10 mouse cellular contexts compared by ENCODE assay signal in genomic region chr7:3262789-3263188, GRCm38 (mm10). TPM values are rescaled to one million over a fixed set of nuclear protein-coding genes. Genes with fewer than 3 reads are reported as not detected.
DNase-seq lines count a peak whose midpoint lies in the region; ATAC-seq and TF ChIP-seq lines count a peak whose summit lies in the region.
"Had no signal": no experiment of that assay in that cellular context is flagged by ENCODE, and none has a peak within 500 bp of the region (broad histone marks: within the 10 kb centered on the region; RNA-seq: fewer than 3 reads in every experiment).

No protein-coding gene starts in this region.

- H3K27me3 ChIP-seq in heart, adult 2 months (ENCODE audit: control insufficient read depth, insufficient read depth, low read length), result no peaks in the 10 kb centered on the region
- H3K27me3 ChIP-seq in G1E (ENCODE audit: insufficient read depth, low read length), result no peaks in the 10 kb centered on the region; the same call in 1 of the 2 replicates

- no peaks in the 10 kb centered on the region for H3K79me2 ChIP-seq in heart, adult 2 months (replicated peaks; ENCODE audit: control insufficient read depth, insufficient read depth, low read length)

- TF ChIP-seq POLR2A in heart, adult 2 months (IDR thresholded peaks at IDR 0.05; ENCODE audit: insufficient read depth, low read depth, low read length), result no peak
- TF ChIP-seq POLR2A in cortical plate, adult 2 months (IDR thresholded peaks at IDR 0.05; ENCODE audit: extremely low read depth, insufficient read depth, low read length), result no peak

- no peak overlapping the region for H3K4me3 ChIP-seq in heart, adult 2 months
- H3K4me3 ChIP-seq in G1E (ENCODE audit: low read depth, low read length), result no peak overlapping the region
- no peak overlapping the region for H3K4me3 ChIP-seq in cortical plate, adult 2 months (ENCODE audit: insufficient read depth, low read length)
- H3K4me3 ChIP-seq: stomach, embryonic 15.5 days had no signal

- H3K36me3 ChIP-seq in heart, adult 2 months (ENCODE audit: control insufficient read depth, insufficient read depth, low read length), result no peaks in the 10 kb centered on the region
- no peaks in the 10 kb centered on the region for H3K36me3 ChIP-seq in G1E (replicated peaks)
- H3K36me3 ChIP-seq: stomach, embryonic 15.5 days had no signal

- DNase-seq in heart, adult 2 months, result peak; percentile 29 to 60
- DNase-seq in heart, postnatal 25 days (ENCODE audit: low spot score), result no peak
- DNase-seq in 416B (ENCODE audit: low read depth) (peak; percentile 61), G1E (ENCODE audit: low spot score) (no peak)

- TF ChIP-seq EP300 in heart, adult 2 months (IDR thresholded peaks at IDR 0.05; ENCODE audit: insufficient read depth, low read depth, low read length), result no peak

- H3K9ac ChIP-seq in heart, adult 2 months (ENCODE audit: low read depth, low read length), result no peak overlapping the region
- H3K9ac ChIP-seq: stomach, embryonic 15.5 days had no signal

- TF ChIP-seq CTCF in heart, adult 2 months (IDR thresholded peaks at IDR 0.05), result peak; percentile 81
- TF ChIP-seq CTCF in G1E (IDR thresholded peaks at IDR 0.05; ENCODE audit: low read depth, low read length), result peak; percentile 54
- peak; percentile 43 for TF ChIP-seq CTCF in cortical plate, adult 2 months (IDR thresholded peaks at IDR 0.05; ENCODE audit: extremely low read depth, insufficient read depth, low read length)

- ATAC-seq in G1E (ENCODE audit: extremely low read depth, insufficient number of reproducible peaks, low FRiP score, poor library complexity, severe bottlenecking), result no peak
- 0 out of 2 replicates have a peak, but pooled peaks have one; percentile 51 for ATAC-seq in megakaryocyte, adult 5-6 weeks (ENCODE audit: poor library complexity, severe bottlenecking)
- no peak for ATAC-seq in inflammation-experienced regulatory T-cells, adult 6 months
- no peak for ATAC-seq in activated CD4-positive, CD25-positive, alpha-beta regulatory T cell, adult 4 months

- H3K4me1 ChIP-seq in heart, adult 2 months (ENCODE audit: control insufficient read depth, insufficient read depth, low read length), result no peaks in the 10 kb centered on the region
- no peaks in the 10 kb centered on the region for H3K4me1 ChIP-seq in G1E (ENCODE audit: insufficient read depth, low read depth, low read length)
- no peaks in the 10 kb centered on the region; the same call in 1 of the 2 replicates for H3K4me1 ChIP-seq in cortical plate, adult 2 months (ENCODE audit: control insufficient read depth, insufficient read depth, low read length)

- H3K27ac ChIP-seq in heart, adult 2 months, result no peak overlapping the region
- no peak overlapping the region for H3K27ac ChIP-seq in cortical plate, adult 2 months (ENCODE audit: insufficient read depth, low read length)
- H3K27ac ChIP-seq: stomach, embryonic 15.5 days had no signal

- peaks cover 6% of the 10 kb centered on the region for H3K9me3 ChIP-seq in G1E (replicated peaks)
- H3K9me3 ChIP-seq: stomach, embryonic 15.5 days had no signal

- intact Hi-C loops in heart, adult 2 months (cut with DNase I), result loop anchor here (5.0 kb wide), 2 partner anchors 40 to 65 kb away; no protein-coding TSS in a partner anchor
- intact Hi-C loops in heart, postnatal 25 days (cut with DNase I), result no loop called here

- 21% methylated on average over 2 of the region's 2 CpGs for WGBS in heart, adult 2 months

RNA-seq across cellular contexts. Expression of gene Nlrp12, which starts 13.2 kb away (rescaled TPM):
- under 1 TPM in 1 of 2 experiments, not detected in 1; 0.13 TPM for total RNA-seq in heart, adult 2 months (2021)
- polyA plus RNA-seq in heart, adult 2 months (2012; rRNA removed), result 0.14 TPM in 1 of 2 replicates, not detected in the other
- total RNA-seq in heart, postnatal 25 days (2021), result not detected
- total RNA-seq in G1E (2014; fragmentation: Nextera tagmentation), result not detected in 2 replicates
- 0.05 and 0.06 TPM in 2 replicates for total RNA-seq in G1E (2017)
- polyA plus RNA-seq in G1E (2012), result not detected in 2 replicates
- 0.04 TPM in 1 of 2 replicates, not detected in the other for polyA plus RNA-seq in cortical plate, adult 2 months (2012; rRNA removed)
- 3.9 and 4.0 TPM in 2 replicates for total RNA-seq in megakaryocyte, adult 5-6 weeks (2015)
- 7.5 and 7.8 TPM in 2 replicates for total RNA-seq in megakaryocyte, adult 5-6 weeks (2017)
- polyA plus RNA-seq in inflammation-experienced regulatory T-cells, adult 6 months (2017; shearing (Covaris generic)), result not detected
- polyA plus RNA-seq in activated CD4-positive, CD25-positive, alpha-beta regulatory T cell, adult 4 months (2017; shearing (Covaris generic)), result under 1 TPM in 1 of 2 experiments, not detected in 1; 0.12 TPM

RNA-seq across cellular contexts. Expression of gene Myadm, which starts 26.1 kb away (rescaled TPM):
- total RNA-seq in heart, adult 2 months (2021), result 100 to 1,000 TPM; 131 to 139 TPM
- 397 and 685 TPM in 2 replicates for polyA plus RNA-seq in heart, adult 2 months (2012; rRNA removed)
- total RNA-seq in heart, postnatal 25 days (2021), result 100 to 1,000 TPM; 157 to 191 TPM
- not detected in 2 replicates for total RNA-seq in G1E (2014; fragmentation: Nextera tagmentation)
- total RNA-seq in G1E (2017), result 0.05 and 0.06 TPM in 2 replicates
- polyA plus RNA-seq in G1E (2012), result 0.03 TPM in 1 of 2 replicates, not detected in the other
- polyA plus RNA-seq in cortical plate, adult 2 months (2012; rRNA removed), result 70.8 and 76.1 TPM in 2 replicates
- 246 and 261 TPM in 2 replicates for total RNA-seq in megakaryocyte, adult 5-6 weeks (2015)
- 75.7 and 78.5 TPM in 2 replicates for total RNA-seq in megakaryocyte, adult 5-6 weeks (2017)
- polyA plus RNA-seq in inflammation-experienced regulatory T-cells, adult 6 months (2017; shearing (Covaris generic)), result 10 to 100 TPM in 1 of 3 experiments, 1 to 10 TPM in 2; 1.5 to 23.0 (median 4.8) TPM
- 10 to 100 TPM in 1 of 2 experiments, 1 to 10 TPM in 1; 4.1 to 10.4 TPM for polyA plus RNA-seq in activated CD4-positive, CD25-positive, alpha-beta regulatory T cell, adult 4 months (2017; shearing (Covaris generic))

RNA-seq across cellular contexts. Expression of gene Prkcg, which starts 26.2 kb away (rescaled TPM):
- total RNA-seq in heart, adult 2 months (2021), result 1 to 10 TPM in 1 of 2 experiments, under 1 TPM in 1; 0.89 to 3.0 TPM
- 4.5 and 4.7 TPM in 2 replicates for polyA plus RNA-seq in heart, adult 2 months (2012; rRNA removed)
- 1 to 10 TPM; 1.3 to 3.1 TPM for total RNA-seq in heart, postnatal 25 days (2021)
- not detected in 2 replicates for total RNA-seq in G1E (2014; fragmentation: Nextera tagmentation)
- 0.33 TPM in 1 of 2 replicates, not detected in the other for total RNA-seq in G1E (2017)
- not detected in 2 replicates for polyA plus RNA-seq in G1E (2012)
- polyA plus RNA-seq in cortical plate, adult 2 months (2012; rRNA removed), result 148 and 167 TPM in 2 replicates
- total RNA-seq in megakaryocyte, adult 5-6 weeks (2015), result 1.3 and 1.6 TPM in 2 replicates
- 0.81 and 0.92 TPM in 2 replicates for total RNA-seq in megakaryocyte, adult 5-6 weeks (2017)
- under 1 TPM in 1 of 3 experiments, not detected in 2; 0.82 TPM for polyA plus RNA-seq in inflammation-experienced regulatory T-cells, adult 6 months (2017; shearing (Covaris generic))
- not detected for polyA plus RNA-seq in activated CD4-positive, CD25-positive, alpha-beta regulatory T cell, adult 4 months (2017; shearing (Covaris generic))
- polyA plus RNA-seq: liver, embryonic 16.5 days had no signal

Comparison
In these comparisons a context has a peak if more than half of its experiments do, and no peak if none do; other contexts are left out.
1. DNase-seq: peak in heart, adult 2 months (2 of 2) and 416B (single experiment); none in heart, postnatal 25 days (single experiment) and G1E (single experiment).
2. RNA of gene Prkcg, which starts 26.2 kb away (polyA plus RNA-seq): 148 to 167 TPM in cortical plate, adult 2 months; 4.5 to 4.7 TPM in heart, adult 2 months, not detected in activated CD4-positive, CD25-positive, alpha-beta regulatory T cell, adult 4 months, 0.82 TPM in inflammation-experienced regulatory T-cells, adult 6 months and not detected in G1E; every median in the first group is over 10 times any median in the second.
3. Peak in every context shown above with its lines, with median percentiles within 50 percentile points of each other: CTCF ChIP-seq.